Mouse (Mus musculus) layer of hippocampus, adult 8-10 months (tissue): ENCODE results near the gene Haus8. TPM values are rescaled to one million over a fixed set of nuclear protein-coding genes. Genes with fewer than 3 reads are reported as not detected.
A peak's percentile ranks its signal among the peaks of the same experiment; 100 is the strongest.
"Not testable (repeated sequence)": the region's sequence is repeated elsewhere in the genome, so short reads cannot be mapped to it uniquely, and the experiment has no call there.

Source experiments
- DNase-seq, 2 experiments: peaks; one replicate each; pipeline ENCODE4 v3.0.0; 2022; ENCODE audit warnings: low spot score in 2 of 2
- total RNA-seq, 4 experiments: library from RNA; stranded (reverse); gene quantifications; 2 replicates each; pipeline ENCODE4 v1.2.4; 2022

Haus8 gene
- total RNA-seq, 4 experiments from 2014 or later, result 9.2 to 13.0 (median 10.4) TPM

GRCm38 (mm10) chr8:71286223-71286622 lies 13.5 kb upstream of the Haus8 start:
- DNase-seq, result not testable (repeated sequence)

- DNase-seq, result no peak
These were observed 9.9 kb upstream of the Haus8 start for GRCm38 (mm10) chr8:71282621-71283020.

GRCm38 (mm10) chr8:71281731-71282130 lies 9.0 kb upstream of the Haus8 start:
- DNase-seq, result not testable (repeated sequence)

DNA sequence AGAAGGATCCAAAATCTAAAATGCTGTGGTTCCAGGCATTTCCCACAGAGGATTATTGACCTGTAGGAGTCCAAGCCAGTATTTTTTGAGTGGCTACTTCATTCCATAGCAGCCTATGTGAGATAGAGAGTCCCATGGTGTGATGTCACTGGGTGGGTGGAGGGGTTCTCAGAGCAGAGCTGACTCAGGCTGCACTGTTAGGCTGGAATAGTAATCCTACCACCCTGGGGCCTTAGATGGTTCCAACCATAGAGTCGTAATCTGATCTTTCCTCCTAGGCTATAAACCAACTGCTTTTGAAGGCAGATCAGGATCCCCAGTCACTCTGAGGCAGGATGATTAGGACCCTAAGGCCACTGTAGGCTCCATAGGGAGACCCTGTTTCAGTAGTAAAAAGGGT lies 6.7 kb upstream of the Haus8 start:
- not testable (repeated sequence) for DNase-seq

GRCm38 (mm10) chr8:71276166-71276565 lies 3.4 kb upstream of the Haus8 start:
- no peak for DNase-seq

DNA sequence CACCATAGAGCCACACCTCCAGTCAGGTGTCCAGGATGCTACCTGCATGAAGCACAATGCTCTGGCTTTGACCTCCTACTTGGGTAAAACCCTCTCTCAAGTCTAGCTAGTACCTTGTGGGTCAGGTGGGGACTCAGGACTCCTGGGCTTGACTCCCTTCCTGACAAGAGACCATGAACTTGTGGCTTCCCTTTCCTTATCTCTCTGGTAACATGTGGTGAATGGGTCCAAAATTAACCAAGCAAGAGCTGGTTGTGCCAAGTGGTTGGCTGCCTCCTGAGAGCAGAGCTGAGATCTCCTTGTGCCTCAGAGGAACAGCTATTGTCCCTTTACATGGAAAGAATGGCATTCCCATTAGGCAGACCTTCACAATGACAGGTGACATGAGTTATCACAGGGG lies 1.7 kb upstream of the Haus8 start:
- no peak for DNase-seq

DNA sequence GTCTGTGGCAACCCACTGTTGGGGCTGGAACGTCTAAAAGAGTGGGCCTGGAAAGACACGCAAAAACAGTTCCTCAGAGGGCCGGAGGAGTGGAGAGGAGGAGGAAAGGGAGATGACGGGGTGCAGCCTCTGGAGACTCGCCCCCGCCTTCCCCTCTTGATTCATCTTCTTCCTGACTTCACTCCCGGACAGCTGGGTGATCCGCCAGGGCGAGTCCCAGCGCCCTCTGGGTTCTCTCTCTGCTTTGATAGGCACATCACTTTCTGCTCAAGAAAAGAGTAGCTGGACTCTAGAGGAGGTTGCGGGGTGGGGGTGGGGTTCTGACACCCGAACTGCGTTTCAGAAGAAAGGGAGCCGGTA lies 397 bp upstream of the Haus8 start:
- DNase-seq, result peak in 1 of 2 experiments; percentile 37

- no peak for DNase-seq
These were observed 1.1 kb downstream of the Haus8 start for GRCm38 (mm10) chr8:71271630-71272029.

GRCm38 (mm10) chr8:71268286-71268685 lies 4.4 kb downstream of the Haus8 start:
- not testable (repeated sequence) for DNase-seq

GRCm38 (mm10) chr8:71267690-71268089 lies 5.0 kb downstream of the Haus8 start:
- DNase-seq, result no peak

DNA sequence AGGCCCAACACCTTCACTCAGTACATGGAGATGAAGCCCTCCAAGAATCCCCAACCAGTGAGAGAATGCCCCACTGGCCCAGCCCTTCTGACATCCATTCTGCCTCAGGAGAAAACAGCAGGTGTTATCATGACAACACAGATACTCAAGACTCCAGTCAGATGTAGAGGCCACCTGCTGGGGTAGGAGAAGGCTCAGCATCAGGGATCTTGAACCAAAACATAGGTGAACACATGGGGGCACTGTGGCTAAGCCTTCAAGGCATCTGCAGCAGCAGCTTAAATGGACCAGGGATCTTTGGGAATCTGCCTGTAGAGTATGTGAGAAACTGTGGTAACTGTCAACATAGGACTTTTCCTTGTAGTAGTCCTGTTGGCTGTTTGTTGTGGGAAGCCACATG lies 11.5 kb downstream of the Haus8 start:
- DNase-seq, result no peak

- no peak for DNase-seq
These were observed 16.0 kb downstream of the Haus8 start for GRCm38 (mm10) chr8:71256545-71257232.

GRCm38 (mm10) chr8:71248203-71248602 lies 24.5 kb downstream of the Haus8 start:
- DNase-seq, result no peak

GRCm38 (mm10) chr8:71242757-71243156 lies 30.0 kb downstream of the Haus8 start:
- no peak for DNase-seq

DNA sequence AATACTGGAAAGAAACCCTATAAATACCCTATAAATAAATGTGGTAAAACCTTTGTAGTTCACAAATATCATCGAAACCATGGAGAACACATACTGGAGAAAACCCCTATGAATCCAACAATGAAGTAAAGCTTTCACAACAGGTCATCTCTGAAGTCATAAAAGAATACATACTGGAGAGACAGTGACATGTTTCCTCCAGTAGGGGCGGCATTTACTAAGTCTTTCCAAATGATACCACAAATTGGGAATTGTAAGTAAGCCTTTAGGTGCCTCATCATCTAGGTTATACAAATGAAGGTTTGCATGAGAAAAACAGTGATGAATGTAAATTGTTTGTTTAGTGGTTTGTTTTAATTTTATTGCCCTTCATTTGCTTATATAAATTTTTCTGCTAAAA lies 48.2 kb downstream of the Haus8 start:
- DNase-seq, result no peak

DNA sequence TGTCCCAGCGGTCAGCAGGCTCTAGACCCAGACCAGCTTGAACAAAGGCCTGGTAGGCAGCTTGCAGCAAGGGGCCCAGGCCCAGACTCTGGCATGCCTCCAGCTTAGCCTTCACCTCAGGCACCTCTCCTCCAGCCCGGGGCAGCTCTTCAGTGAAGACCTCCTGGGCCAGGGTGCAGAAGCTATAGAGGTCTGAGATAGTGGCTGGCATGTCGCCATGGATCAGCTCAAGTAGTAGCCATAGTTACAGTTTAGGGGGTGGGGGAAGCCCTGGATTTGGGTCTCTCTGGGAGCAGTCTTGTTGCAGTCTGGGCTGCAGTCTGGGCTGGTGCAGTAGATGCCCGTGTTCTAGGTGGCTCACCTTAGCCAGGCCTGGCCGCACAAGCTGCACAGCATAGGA lies 58.5 kb downstream of the Haus8 start:
- DNase-seq, result not testable (repeated sequence)

DNA sequence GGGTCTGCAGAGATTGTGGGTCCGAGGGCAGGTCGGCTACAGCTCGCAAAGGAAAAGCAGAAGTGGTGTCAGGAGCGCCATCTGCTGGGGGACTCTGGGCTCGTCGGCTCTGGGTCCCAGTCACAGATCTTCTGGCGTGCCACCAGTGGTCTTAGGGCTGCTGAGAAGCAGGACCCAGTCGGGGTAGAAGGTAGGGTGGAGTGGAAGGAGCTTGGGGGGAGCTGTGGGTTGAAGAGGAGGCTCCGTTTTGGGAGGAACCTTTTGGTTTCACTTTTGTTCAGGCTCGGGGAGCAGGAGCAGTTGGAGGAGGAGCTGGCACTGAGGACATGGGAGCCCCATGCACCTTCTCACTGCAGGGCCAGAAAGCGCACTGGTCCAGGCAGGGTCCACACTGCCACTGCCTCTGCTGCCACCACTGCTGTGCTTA lies 67.2 kb downstream of the Haus8 start:
- peak in 1 of 2 experiments; percentile 15 for DNase-seq

Other genes with a start within 250 kb of the Haus8 start
- gene Myo9b, start 220 bp downstream of the Haus8 start, total RNA-seq, result 10 to 100 TPM; 32.0 to 43.6 (median 36.9) TPM
- 100 to 1,000 TPM in 3 of 4 experiments, 10 to 100 TPM in 1; 98.8 to 130 (median 117) TPM for gene Use1, start 93.9 kb upstream of the Haus8 start, total RNA-seq
- gene Ocel1, start 98.4 kb upstream of the Haus8 start, total RNA-seq, result 10 to 100 TPM; 10.3 to 15.9 (median 14.1) TPM
- 10 to 100 TPM; 38.7 to 46.1 (median 41.2) TPM for gene Nr2f6, start 109.0 kb upstream of the Haus8 start, total RNA-seq
- gene Ushbp1, start 122.9 kb upstream of the Haus8 start, total RNA-seq, result 1 to 10 TPM; 3.5 to 4.9 (median 4.1) TPM
- 100 to 1,000 TPM in 3 of 4 experiments, 10 to 100 TPM in 1; 95.9 to 110 (median 108) TPM for gene Babam1, start 123.9 kb upstream of the Haus8 start, total RNA-seq
- gene Ankle1, start 133.1 kb upstream of the Haus8 start, total RNA-seq, result under 1 TPM; 0.18 to 0.72 (median 0.27) TPM
- gene Abhd8, start 190.7 kb upstream of the Haus8 start, total RNA-seq, result 100 to 1,000 TPM; 200 to 255 (median 229) TPM
- gene Mrpl34, start 192.0 kb upstream of the Haus8 start, total RNA-seq, result 10 to 100 TPM; 38.6 to 47.2 (median 46.2) TPM
- 10 to 100 TPM; 74.9 to 82.2 (median 79.0) TPM for gene Dda1, start 196.3 kb upstream of the Haus8 start, total RNA-seq
- 10 to 100 TPM; 48.4 to 55.9 (median 51.6) TPM for gene Ano8, start 213.0 kb upstream of the Haus8 start, total RNA-seq
- gene Gtpbp3, start 215.2 kb upstream of the Haus8 start, total RNA-seq, result 10 to 100 TPM; 28.8 to 42.3 (median 32.5) TPM
- 1 to 10 TPM; 6.2 to 9.6 (median 7.4) TPM for gene Plvap, start 238.8 kb upstream of the Haus8 start, total RNA-seq